Mouse (Mus musculus): ENCODE measurements around the gene Crocc. TPM values are rescaled to one million over a fixed set of nuclear protein-coding genes. Genes with fewer than 3 reads are reported as not detected.
A peak's percentile ranks its signal among the peaks of the same experiment; 100 is the strongest.

Gene Crocc
- 10.0 and 10.9 TPM in 2 replicates for polyA plus RNA-seq (2016; fragmentation: Nextera tagmentation; extraction: Ambion mirVana)

DNA sequence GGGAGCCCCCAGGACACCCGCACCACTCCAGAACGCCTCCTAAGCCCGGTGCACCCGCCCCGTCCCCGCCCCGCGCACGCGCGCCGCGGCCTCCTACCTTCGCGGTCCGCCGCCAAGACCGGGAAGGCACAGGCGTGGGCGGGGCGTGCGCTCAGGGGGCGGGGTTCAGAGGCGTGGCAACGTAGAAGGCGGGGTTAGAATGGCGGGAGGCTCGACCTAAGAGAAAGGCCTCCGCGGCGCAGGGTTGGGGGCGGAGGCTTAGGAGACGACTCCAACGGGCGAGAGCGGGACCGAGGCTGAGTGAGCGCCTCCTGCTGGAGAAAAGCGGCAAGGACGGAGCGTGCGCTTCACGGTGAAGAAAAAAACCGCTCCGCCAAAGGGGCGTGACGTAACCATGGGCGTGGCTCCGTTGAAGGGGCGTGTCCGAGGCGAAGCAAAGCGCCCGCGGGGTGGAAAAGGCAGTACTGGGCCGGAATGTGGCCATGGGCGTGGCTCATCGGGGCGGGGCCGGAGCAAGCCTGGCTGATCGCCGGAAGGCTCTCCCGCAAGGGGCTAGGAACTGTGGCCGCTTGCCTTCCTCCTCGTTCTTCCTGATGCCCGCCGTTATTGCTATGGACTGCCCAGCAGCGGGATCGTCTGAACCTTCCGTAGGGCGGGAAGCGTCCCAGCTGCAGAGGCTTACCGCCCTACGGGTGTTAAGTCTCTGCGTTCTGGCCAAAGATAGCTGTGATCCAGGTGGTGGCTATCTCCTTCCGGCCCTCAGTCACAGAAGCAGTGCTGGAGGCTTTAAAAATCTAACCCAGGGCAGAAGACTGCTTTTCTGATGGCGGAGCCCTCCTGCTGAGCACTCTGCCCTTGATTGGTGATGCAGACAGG lies at the start of gene Crocc:
Gene Crocc, minus strand, starts transcription at position 125 of the 876 bp plus-strand sequence.
- DNase-seq (ENCODE audit: extremely low spot score, low spot score) = peak; percentile 100
- H3K27ac ChIP-seq = peak within 1 kb of the TSS; percentile 94
- under 1% methylated on average over 77 of the region's 77 CpGs for WGBS
- H3K4me1 ChIP-seq = peaks cover 41% of the 10 kb centered on the region
- H3K36me3 ChIP-seq (replicated peaks) = peaks cover 28% of the 10 kb centered on the region
- H3K27me3 ChIP-seq (ENCODE audit: poor library complexity, severe bottlenecking) = no peaks in the 10 kb centered on the region
- H3K9me3 ChIP-seq = no peaks in the 10 kb centered on the region
- H3K4me3 ChIP-seq = peak within 1 kb of the TSS; percentile 68

DNA sequence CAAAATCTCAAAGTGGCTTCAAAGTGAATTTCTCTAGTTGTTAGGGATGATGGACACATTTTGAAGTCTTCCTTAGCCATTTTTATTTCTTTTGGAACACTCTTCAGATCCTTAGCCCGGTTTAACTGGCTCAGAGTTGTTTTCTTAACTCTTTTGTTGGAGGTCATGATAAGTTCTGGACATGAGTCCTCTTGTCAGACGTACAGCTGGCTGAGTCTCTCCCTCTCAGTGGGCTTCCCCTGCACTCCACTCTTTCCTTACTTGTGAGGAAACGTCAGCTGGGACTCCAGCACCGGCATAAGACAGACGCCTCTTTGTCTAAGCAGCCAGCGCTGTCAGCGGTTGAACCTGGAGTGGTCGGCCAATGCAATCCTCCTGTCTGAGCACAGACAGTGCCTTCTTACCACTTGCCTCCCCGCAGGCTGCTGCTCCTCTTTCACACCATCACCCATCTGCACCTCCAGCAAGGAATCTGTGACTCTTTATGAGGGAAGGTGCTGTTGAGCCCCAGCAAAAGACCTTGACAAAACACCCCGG lies 47.9 kb upstream of the Crocc start:
- Histone ChIP-seq H3K9me3 (peaks cover 12% of the 10 kb centered on the region), H3K36me3 (replicated peaks) (peaks cover 40% of the 10 kb centered on the region), H3K4me3 (no peak overlapping the region), H3K4me1 (peaks cover 5% of the 10 kb centered on the region; the same call in 1 of the 2 replicates), H3K27ac (peak overlapping the region; percentile 10; the same call in 1 of the 2 replicates), H3K27me3 (ENCODE audit: poor library complexity, severe bottlenecking) (no peaks in the 10 kb centered on the region)
- 50% methylated on average over 10 of the region's 10 CpGs for WGBS
- no peak for DNase-seq (ENCODE audit: extremely low spot score, low spot score)

GRCm38 (mm10) chr4:141106526-141107183 lies 46.3 kb upstream of the Crocc start:
- H3K36me3 ChIP-seq (replicated peaks) = peaks cover 24% of the 10 kb centered on the region

DNA sequence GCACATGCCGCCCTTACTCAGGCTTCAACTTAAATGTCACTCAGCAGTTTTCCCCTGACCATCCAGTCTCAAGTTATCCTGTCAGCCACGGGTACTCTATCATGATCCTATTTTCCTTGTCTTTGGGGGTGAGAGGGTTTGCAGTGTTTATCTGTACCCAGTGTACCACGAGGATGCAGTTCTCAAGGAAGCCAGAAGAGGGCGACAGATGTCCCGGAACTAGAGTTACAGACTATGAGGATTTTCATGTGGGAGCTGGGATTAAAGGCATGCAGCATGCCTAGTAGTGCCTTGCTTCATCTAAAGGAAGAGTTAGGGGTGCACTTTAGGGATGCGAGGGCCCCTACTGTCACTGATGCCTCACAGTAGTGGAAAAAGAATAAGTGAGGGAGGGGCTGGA lies 41.5 kb upstream of the Crocc start:
- Histone ChIP-seq H3K9me3 (no peaks in the 10 kb centered on the region), H3K27ac (no peak overlapping the region), H3K4me1 (peaks cover 5% of the 10 kb centered on the region), H3K36me3 (replicated peaks) (no peaks in the 10 kb centered on the region), H3K27me3 (ENCODE audit: poor library complexity, severe bottlenecking) (no peaks in the 10 kb centered on the region), H3K4me3 (no peak overlapping the region)
- peak; percentile 38 for DNase-seq (ENCODE audit: extremely low spot score, low spot score)
- WGBS = 69% methylated on average over 6 of the region's 6 CpGs

More at GRCm38 (mm10) chr4:141106526-141107183, 46.3 kb upstream of the Crocc start:
- peaks cover 5% of the 10 kb centered on the region for H3K4me1 ChIP-seq
- no peak overlapping the region; the same call in 1 of the 2 replicates for H3K27ac ChIP-seq
- no peak overlapping the region for H3K4me3 ChIP-seq
- 86% methylated on average over 16 of the region's 16 CpGs for WGBS
- H3K9me3 ChIP-seq = peaks cover 12% of the 10 kb centered on the region
- no peaks in the 10 kb centered on the region for H3K27me3 ChIP-seq (ENCODE audit: poor library complexity, severe bottlenecking)
- no peak for DNase-seq (ENCODE audit: extremely low spot score, low spot score)

- Histone ChIP-seq H3K4me1 (peaks cover 10% of the 10 kb centered on the region), H3K27me3 (ENCODE audit: poor library complexity, severe bottlenecking) (no peaks in the 10 kb centered on the region), H3K4me3 (no peak overlapping the region), H3K9me3 (no peaks in the 10 kb centered on the region), H3K36me3 (replicated peaks) (no peaks in the 10 kb centered on the region), H3K27ac (no peak overlapping the region)
- 93% methylated on average over 9 of the region's 9 CpGs for WGBS
- no peak for DNase-seq (ENCODE audit: extremely low spot score, low spot score)
Measured at GRCm38 (mm10) chr4:141101291-141101690, 40.9 kb upstream of the Crocc start.

DNA sequence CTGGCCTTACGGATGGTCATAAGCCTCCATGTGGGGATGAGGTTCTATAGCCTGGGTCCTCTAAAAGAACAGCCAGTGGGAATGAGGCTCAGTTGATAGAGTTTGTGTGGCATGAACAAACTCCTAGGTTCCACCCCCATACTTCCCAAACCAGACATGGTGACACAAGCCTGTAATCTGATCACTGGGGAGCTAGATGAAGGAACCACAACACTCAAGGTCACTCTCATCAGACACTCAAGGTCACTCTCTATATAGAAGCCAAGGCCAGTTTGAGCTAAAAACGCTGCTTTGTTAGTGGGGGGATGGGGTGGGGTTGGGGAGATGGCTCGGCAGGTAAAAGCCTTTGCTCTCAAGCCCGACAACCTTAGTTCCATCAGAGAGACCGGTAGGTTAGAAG lies 39.6 kb upstream of the Crocc start:
- WGBS = 90% methylated on average over 5 of the region's 5 CpGs
- no peak for DNase-seq (ENCODE audit: extremely low spot score, low spot score)

DNA sequence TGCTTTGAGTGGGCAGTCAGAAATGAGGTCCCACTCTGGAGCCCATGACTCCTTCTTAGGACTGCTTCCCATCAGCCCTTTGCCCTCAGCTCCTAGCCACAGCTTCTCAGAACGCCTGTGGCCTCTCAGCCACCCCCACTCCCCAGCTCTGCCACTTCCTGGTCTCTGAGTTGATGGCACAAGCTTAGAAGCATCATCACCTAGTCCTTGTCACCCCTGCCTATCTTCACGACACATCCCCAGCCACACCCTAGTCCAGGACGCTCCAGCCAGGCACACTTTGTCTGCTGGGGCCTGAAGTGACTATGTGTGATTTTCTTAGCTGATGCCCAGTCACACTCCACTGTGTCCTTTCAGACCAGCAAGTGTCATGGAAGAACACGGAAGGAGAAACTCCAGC lies 38.6 kb upstream of the Crocc start:
- Histone ChIP-seq H3K27ac (no peak overlapping the region), H3K4me1 (peaks cover 12% of the 10 kb centered on the region), H3K4me3 (no peak overlapping the region), H3K27me3 (ENCODE audit: poor library complexity, severe bottlenecking) (no peaks in the 10 kb centered on the region), H3K36me3 (replicated peaks) (no peaks in the 10 kb centered on the region), H3K9me3 (no peaks in the 10 kb centered on the region)
- 87% methylated on average over 4 of the region's 4 CpGs for WGBS
- no peak for DNase-seq (ENCODE audit: extremely low spot score, low spot score)

More for the DNA sequence above, 39.6 kb upstream of the Crocc start:
- Histone ChIP-seq H3K36me3 (replicated peaks) (no peaks in the 10 kb centered on the region), H3K4me3 (no peak overlapping the region), H3K27ac (no peak overlapping the region), H3K27me3 (ENCODE audit: poor library complexity, severe bottlenecking) (no peaks in the 10 kb centered on the region), H3K9me3 (no peaks in the 10 kb centered on the region), H3K4me1 (peaks cover 12% of the 10 kb centered on the region)

- H3K4me3 ChIP-seq = no peak overlapping the region
Measured at GRCm38 (mm10) chr4:141096710-141097109, 36.4 kb upstream of the Crocc start.

GRCm38 (mm10) chr4:141095016-141095415 lies 34.7 kb upstream of the Crocc start:
- no peak for DNase-seq (ENCODE audit: extremely low spot score, low spot score)
- WGBS = 83% methylated on average over 10 of the region's 10 CpGs
- Histone ChIP-seq H3K36me3 (replicated peaks) (no peaks in the 10 kb centered on the region), H3K27me3 (ENCODE audit: poor library complexity, severe bottlenecking) (no peaks in the 10 kb centered on the region), H3K9me3 (no peaks in the 10 kb centered on the region), H3K27ac (no peak overlapping the region), H3K4me3 (no peak overlapping the region), H3K4me1 (peaks cover 12% of the 10 kb centered on the region)

More at GRCm38 (mm10) chr4:141096710-141097109, 36.4 kb upstream of the Crocc start:
- no peaks in the 10 kb centered on the region for H3K27me3 ChIP-seq (ENCODE audit: poor library complexity, severe bottlenecking)
- no peaks in the 10 kb centered on the region for H3K36me3 ChIP-seq (replicated peaks)
- no peaks in the 10 kb centered on the region for H3K9me3 ChIP-seq
- 22% methylated on average over 9 of the region's 9 CpGs for WGBS
- H3K4me1 ChIP-seq = peaks cover 12% of the 10 kb centered on the region
- DNase-seq (ENCODE audit: extremely low spot score, low spot score) = no peak
- peak overlapping the region; percentile 48; the same call in 1 of the 2 replicates for H3K27ac ChIP-seq

- 70% methylated on average over 9 of the region's 9 CpGs for WGBS
- H3K27me3 ChIP-seq (ENCODE audit: poor library complexity, severe bottlenecking) = no peaks in the 10 kb centered on the region
- no peak overlapping the region for H3K4me3 ChIP-seq
- no peak for DNase-seq (ENCODE audit: extremely low spot score, low spot score)
- no peak overlapping the region for H3K27ac ChIP-seq
- H3K9me3 ChIP-seq = no peaks in the 10 kb centered on the region
- H3K4me1 ChIP-seq = no peaks in the 10 kb centered on the region
- H3K36me3 ChIP-seq (replicated peaks) = no peaks in the 10 kb centered on the region
Measured at GRCm38 (mm10) chr4:141088714-141089113, 28.4 kb upstream of the Crocc start.

DNA sequence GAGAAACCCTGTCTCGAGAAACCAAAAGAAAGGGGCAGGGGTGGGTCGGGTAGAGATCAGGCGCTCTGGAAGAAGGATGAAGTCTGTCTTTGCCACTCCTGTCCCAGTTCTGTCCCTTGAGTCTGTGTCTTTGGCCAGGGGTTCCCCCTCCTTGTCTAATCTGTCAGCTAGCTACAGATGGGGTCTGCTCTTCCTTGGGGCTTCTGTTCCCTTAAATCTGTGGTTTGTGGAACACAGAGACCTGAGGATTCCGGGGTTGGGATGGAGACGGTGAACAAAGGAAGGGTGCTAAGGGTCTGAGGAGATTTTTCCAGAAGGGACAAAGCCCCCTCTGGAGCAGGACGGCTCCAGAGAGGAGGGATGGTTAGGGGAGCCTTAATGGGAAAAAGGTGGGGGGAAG lies 27.7 kb upstream of the Crocc start, which contains the start of gene Spata21:
Gene Spata21, plus strand, starts transcription at position 301 of the 400 bp plus-strand sequence.
- 80% methylated on average over 6 of the region's 6 CpGs for WGBS

DNA sequence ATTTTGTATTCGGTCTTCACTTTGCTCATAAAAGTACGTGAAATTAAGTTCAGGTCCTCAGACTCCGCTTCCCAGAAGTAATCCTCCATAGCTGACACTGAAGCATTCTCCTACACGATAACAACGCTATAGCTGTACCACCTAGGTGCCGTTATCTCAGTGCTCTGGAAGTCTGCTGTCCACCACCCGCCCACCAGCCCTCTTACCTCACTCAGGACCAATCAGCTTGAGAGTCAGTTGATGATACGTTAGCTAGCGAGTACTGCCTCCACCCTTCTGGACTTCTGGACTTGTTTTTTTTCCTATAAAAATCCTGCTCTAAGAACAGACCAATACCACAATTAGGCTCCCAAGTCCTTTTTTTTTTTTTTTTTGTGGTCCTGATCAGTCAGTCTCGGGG lies 26.5 kb upstream of the Crocc start:
- H3K36me3 ChIP-seq (replicated peaks) = no peaks in the 10 kb centered on the region
- no peaks in the 10 kb centered on the region for H3K4me1 ChIP-seq
- WGBS = 84% methylated on average over 10 of the region's 10 CpGs
- H3K27me3 ChIP-seq (ENCODE audit: poor library complexity, severe bottlenecking) = no peaks in the 10 kb centered on the region
- no peak overlapping the region for H3K4me3 ChIP-seq
- H3K27ac ChIP-seq = no peak overlapping the region
- H3K9me3 ChIP-seq = no peaks in the 10 kb centered on the region
- no peak for DNase-seq (ENCODE audit: extremely low spot score, low spot score)

More for the DNA sequence above, 27.7 kb upstream of the Crocc start, which contains the start of gene Spata21:
- Histone ChIP-seq H3K9me3 (no peaks in the 10 kb centered on the region), H3K27me3 (ENCODE audit: poor library complexity, severe bottlenecking) (no peaks in the 10 kb centered on the region), H3K27ac (no peak within 1 kb of the TSS), H3K4me3 (no peak within 1 kb of the TSS), H3K36me3 (replicated peaks) (no peaks in the 10 kb centered on the region), H3K4me1 (no peaks in the 10 kb centered on the region)
- no peak for DNase-seq (ENCODE audit: extremely low spot score, low spot score)
